Mouse (Mus musculus): ENCODE measurements around the gene Mapk8ip3. TPM values are rescaled to one million over a fixed set of nuclear protein-coding genes. Genes with fewer than 3 reads are reported as not detected.

Gene Mapk8ip3
- 100 to 1,000 TPM; 122 to 126 TPM for total RNA-seq (2023)

DNA sequence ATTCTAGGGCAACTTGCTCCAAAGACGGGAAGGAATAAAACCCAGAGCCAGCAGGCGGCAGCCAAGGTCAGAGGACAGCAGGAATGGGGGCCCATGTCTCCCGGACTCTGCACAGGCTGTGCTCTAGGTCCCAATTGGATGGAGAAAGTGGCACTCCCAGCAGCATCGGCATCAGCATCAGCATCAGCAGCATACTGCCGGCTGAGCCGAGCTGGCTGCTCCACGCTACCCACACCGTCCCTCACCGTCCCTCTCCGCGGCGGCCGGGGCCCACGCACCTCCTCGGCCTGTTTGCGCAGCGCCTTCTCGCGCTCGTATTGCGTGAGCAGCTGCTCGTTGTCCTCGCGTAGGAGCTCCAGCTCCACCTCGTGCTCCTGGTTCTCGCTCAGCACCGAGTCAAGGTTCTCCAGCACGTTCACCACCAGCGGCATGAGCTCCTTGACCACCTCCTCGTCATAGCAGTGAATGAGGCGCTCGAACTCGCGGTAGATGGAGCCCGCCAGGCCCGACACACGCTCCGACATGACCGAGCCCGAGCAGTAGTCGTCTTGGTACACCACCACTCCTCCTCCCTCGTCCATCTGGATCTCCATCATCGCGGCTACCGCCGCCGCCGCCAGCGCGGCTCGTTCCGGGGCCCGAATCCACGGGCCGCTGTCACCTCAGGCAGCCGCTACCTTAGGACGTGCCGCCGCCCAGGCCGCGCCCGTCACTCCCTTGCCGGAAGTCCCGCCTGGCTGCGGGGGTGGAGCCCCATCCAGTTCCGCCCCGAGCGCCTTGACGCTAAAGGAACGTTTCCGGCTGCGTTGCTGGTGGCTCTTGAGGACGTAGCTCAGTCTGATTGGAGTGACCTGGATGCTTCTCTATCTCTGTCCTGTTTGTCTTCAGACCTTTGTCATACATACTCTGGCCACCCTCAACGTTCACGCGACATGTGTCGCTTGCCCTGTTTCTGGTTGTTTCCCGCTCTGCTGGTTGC is at the start of gene Mapk8ip3:
TSS of gene Mapk8ip3 (minus strand) at position 719 of the 979 bp plus-strand sequence.

DNA sequence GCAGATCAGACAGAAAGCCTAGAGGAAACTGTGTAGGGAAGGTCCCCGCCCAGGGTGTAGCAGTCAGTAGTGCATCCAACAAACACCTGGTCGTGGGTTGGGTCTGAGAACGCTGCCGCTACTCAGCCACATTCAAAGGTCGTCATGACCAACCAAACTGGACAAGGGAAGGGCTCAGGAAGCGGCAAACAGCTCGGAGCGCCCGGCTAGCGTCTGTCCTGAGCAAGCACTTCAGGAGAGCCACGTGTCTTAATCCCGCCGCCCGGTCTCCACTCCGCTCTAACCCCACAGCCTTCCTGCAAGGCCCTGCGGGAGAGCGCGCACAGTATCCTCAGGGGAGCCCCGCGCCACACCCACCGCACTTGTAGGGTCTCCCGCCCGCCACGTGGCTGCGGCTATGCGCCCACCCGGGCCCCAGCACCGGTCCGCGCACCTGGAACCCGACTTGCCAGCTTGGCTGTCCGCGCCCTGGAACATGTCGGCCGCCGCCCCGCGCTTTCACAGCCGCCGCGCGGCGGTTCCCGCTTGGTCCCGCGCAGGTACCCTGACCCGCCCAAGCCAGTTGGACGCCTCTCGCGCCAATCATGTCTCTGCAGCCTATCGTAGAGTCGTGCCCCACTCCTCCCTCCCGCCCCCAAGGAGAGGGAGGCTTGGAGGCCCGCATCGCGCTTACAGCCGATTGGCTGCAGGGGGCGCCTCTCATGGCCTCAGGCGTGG is 23.5 kb upstream of the Mapk8ip3 start, which contains the start of gene Jpt2:
TSS of gene Jpt2 (minus strand) at position 555 of the 717 bp plus-strand sequence.

DNA sequence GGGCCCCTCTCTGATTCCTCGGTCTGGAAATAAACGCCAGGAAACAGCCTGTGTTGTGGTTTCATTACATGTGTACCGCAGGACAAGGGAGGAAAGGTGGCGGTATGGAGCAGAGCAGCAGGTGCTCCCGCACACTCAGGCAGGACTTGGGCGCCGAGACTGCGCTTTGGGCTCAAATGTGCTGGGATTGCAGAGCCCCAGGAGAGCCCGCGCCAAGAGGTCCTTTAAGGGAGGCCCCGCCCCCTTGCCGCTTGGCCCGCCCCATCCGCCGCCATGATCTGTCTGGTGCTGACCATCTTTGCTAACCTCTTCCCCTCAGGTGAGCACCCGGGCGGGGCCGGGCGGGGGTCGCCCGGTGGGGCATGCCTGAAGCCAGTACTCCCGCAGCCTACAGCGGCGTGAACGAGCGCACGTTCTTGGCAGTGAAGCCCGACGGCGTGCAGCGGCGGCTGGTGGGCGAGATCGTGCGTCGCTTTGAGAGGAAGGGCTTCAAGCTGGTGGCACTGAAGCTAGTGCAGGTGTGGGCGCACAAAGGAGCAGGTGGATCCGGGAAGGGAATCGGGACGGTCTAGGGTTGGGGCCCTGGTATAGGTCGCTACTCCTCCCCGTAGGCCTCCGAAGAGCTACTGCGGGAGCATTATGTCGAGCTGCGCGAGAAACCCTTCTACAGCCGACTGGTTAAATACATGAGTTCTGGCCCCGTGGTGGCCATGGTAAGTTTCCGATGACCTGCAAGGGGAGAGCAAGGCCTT is 40.4 kb downstream of the Mapk8ip3 start, which contains the start of gene Nme3:
TSS of gene Nme3 (plus strand) at position 260 of the 752 bp plus-strand sequence.

DNA sequence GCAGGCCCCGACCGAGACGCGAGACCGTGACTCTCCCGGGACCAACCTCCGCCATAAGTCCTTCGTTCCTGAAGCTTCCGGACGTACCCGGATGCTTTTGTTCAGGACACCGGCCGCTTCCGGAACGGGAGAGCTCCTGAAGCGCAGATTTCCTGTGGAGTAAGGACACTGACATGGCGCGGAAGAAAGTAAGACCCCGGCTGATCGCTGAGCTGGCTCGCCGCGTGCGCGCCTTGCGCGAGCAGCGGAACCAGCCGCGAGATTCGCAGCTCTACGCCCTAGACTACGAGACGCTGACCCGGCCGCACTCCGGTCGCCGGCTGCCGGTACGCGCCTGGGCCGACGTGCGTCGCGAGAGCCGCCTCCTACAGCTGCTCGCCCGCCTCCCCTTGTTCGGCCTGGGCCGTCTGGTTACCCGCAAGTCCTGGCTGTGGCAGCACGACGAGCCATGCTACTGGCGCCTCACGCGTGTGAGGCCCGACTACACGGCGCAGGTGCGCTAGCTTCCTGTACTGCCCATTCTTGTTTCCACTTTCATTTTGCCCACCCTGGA is 41.7 kb downstream of the Mapk8ip3 start, which contains the start of the genes Eme2 and Mrps34:
TSS of gene Eme2 (minus strand) at position 93 of the 553 bp plus-strand sequence.
TSS of gene Mrps34 (plus strand) at position 122 of the 553 bp plus-strand sequence.

DNA sequence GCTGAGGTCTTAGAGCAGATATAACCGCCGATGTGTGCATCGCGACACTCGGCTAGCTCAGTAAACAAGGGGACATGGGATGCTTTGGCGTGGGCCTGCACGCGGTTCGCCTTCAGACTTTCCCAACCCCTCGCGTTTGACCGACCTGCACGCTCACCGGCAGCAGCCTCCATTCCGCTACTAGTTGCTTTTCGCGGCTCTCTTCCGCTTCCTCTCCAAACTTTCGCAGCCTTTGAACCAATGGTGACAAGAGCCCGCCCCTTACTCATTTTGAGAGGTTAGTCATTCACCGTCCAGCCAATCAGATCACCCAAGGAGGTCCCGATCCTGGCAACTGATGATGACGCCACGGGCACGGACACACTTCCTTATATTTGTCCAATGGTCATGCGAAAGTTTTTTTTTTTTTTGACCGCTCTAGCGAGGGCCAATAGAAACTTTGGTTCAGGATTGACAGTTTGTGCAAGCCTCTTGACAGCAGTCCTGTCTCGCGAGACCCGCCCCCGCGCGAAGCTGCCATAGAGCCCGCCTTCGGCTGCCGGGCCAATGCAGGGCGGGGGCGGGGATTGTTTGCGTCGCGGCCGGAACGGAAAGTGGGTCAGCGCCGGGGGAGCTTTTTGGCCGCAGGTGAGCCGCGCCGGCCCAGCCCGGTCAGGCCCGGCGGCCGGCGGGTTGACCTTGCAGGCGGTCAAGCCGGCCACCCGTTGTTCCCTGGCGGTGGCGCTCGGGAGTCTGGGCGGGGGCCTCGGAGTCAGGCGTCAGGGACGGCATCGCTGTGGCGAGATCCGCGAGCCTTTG is 50.4 kb downstream of the Mapk8ip3 start, which contains the start of the genes Nubp2 and Spsb3:
TSS of gene Nubp2 (minus strand) at position 216 of the 798 bp plus-strand sequence.
TSS of gene Spsb3 (plus strand) at position 510 of the 798 bp plus-strand sequence.

DNA sequence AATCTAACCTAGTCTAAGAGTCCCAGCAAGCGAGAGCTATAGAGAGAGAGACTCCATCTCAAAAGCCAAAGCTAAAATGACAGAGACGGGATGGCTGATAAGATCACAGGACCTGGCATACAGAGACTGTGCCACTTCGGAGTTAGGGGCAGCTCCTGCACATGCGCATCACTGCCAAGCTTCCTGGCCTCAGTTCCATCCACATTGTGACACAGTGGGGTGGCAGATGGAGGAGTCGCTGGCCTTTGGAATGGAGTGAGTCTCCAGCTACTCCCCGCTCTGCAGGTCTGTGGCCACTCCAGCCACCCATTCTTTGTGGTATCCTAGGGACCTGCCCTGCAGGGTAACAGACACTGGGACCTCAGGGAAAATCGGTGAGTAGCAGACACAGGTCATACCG is 71.0 kb downstream of the Mapk8ip3 start, which contains the start of gene Igfals:
TSS of gene Igfals (plus strand) at position 222 of the 400 bp plus-strand sequence.

DNA sequence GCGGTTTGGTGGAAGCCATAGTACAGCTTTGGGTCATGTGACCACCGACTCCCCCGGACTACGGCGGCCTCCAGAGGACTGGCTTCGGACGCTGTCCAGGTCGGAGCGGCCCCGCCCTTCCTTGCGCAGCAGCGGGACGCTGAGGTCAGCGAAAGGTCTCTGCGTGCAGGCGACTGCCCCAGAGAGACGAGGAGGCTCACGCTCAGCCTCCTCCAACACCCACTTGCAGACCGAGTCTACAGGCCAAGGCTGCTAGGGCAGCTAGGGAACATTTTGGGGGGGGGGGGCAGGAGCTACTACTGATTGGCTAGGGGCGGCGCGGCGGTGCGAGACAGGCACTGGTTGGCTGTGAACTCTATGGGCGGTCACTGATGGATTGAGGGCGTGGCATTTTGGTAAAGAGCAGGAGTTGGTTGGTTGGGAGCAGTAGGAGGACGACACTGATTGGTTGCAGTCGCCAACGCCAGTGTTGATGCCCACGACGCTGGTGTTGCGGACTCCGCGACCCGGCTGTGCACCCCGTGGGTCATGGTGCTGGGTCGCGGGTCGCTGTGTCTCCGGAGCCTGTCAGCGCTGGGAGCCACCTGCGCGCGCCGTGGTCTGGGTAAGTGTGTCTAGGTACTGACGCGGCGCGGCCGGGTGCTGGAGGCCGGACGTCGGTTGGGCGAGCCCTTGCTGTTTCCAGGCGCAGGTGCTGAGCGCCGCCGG is 86.6 kb downstream of the Mapk8ip3 start, which contains the start of gene Fahd1:
TSS of gene Fahd1 (minus strand) at position 300 of the 708 bp plus-strand sequence.

Other genes starting within 250 kb of the Mapk8ip3 start
- not detected for gene Syngr3, start 247.0 kb downstream of the Mapk8ip3 start, total RNA-seq (2023)
- gene Gfer, start 240.8 kb downstream of the Mapk8ip3 start, total RNA-seq (2023): 10 to 100 TPM; 15.5 to 18.1 TPM
- gene Noxo1, start 240.7 kb downstream of the Mapk8ip3 start, total RNA-seq (2023): 1 to 10 TPM; 3.4 to 5.3 TPM
- 10 to 100 TPM; 16.1 to 22.1 TPM for gene Tbl3, start 229.3 kb downstream of the Mapk8ip3 start, total RNA-seq (2023)
- not detected for gene Rnf151, start 218.9 kb downstream of the Mapk8ip3 start, total RNA-seq (2023)
- gene Rps2, start 218.9 kb downstream of the Mapk8ip3 start, total RNA-seq (2023): 100 to 1,000 TPM; 714 to 754 TPM
- gene Ndufb10, start 212.5 kb downstream of the Mapk8ip3 start, total RNA-seq (2023): 100 to 1,000 TPM in 1 of 2 experiments, 10 to 100 TPM in 1; 70.4 to 102 TPM
- gene Rpl3l, start 209.2 kb downstream of the Mapk8ip3 start, total RNA-seq (2023): 1 to 10 TPM; 1.6 to 3.7 TPM
- gene Msrb1, start 200.3 kb downstream of the Mapk8ip3 start, total RNA-seq (2023): 100 to 1,000 TPM; 740 to 885 TPM
- gene Hs3st6, start 184.0 kb downstream of the Mapk8ip3 start, total RNA-seq (2023): not detected
- not detected for gene Meiob, start 132.7 kb downstream of the Mapk8ip3 start, total RNA-seq (2023)
- 10 to 100 TPM; 46.8 to 63.2 TPM for gene Hagh, start 96.8 kb downstream of the Mapk8ip3 start, total RNA-seq (2023)
- 1 to 10 TPM; 2.6 TPM for gene Fahd1, start 86.6 kb downstream of the Mapk8ip3 start, total RNA-seq (2023)
- 1 to 10 TPM in 1 of 2 experiments, under 1 TPM in 1; 0.84 to 1.5 TPM for gene Igfals, start 71.0 kb downstream of the Mapk8ip3 start, total RNA-seq (2023)
- gene Nubp2, start 50.6 kb downstream of the Mapk8ip3 start, total RNA-seq (2023): 10 to 100 TPM; 60.0 to 60.2 TPM
- 10 to 100 TPM; 26.4 to 26.5 TPM for gene Spsb3, start 50.3 kb downstream of the Mapk8ip3 start, total RNA-seq (2023)
- gene Eme2, start 41.9 kb downstream of the Mapk8ip3 start, total RNA-seq (2023): 10 to 100 TPM; 23.1 to 23.8 TPM
- gene Mrps34, start 41.9 kb downstream of the Mapk8ip3 start, total RNA-seq (2023): 10 to 100 TPM; 22.5 to 29.5 TPM
- 10 to 100 TPM; 23.7 to 24.7 TPM for gene Nme3, start 40.5 kb downstream of the Mapk8ip3 start, total RNA-seq (2023)
- 10 to 100 TPM; 21.5 to 28.3 TPM for gene Jpt2, start 23.7 kb upstream of the Mapk8ip3 start, total RNA-seq (2023)
- 10 to 100 TPM; 32.5 to 47.2 TPM for gene Cramp1l, start 78.8 kb upstream of the Mapk8ip3 start, total RNA-seq (2023)
- 10 to 100 TPM; 17.7 to 18.3 TPM for gene Ift140, start 79.1 kb upstream of the Mapk8ip3 start, total RNA-seq (2023)
- not detected for gene Tmem204, start 146.6 kb upstream of the Mapk8ip3 start, total RNA-seq (2023)
- 10 to 100 TPM; 14.6 to 15.3 TPM for gene Telo2, start 179.0 kb upstream of the Mapk8ip3 start, total RNA-seq (2023)
- gene Ptx4, start 183.8 kb upstream of the Mapk8ip3 start, total RNA-seq (2023): not detected
- 10 to 100 TPM; 36.7 to 44.1 TPM for gene Clcn7, start 196.4 kb upstream of the Mapk8ip3 start, total RNA-seq (2023)
- under 1 TPM in 1 of 2 experiments, not detected in 1; 0.39 TPM for gene Ccdc154, start 225.5 kb upstream of the Mapk8ip3 start, total RNA-seq (2023)
- gene Gm38655, start 238.5 kb upstream of the Mapk8ip3 start, total RNA-seq (2023): not detected
- 1 to 10 TPM; 7.7 to 7.8 TPM for gene BC003965, start 247.6 kb upstream of the Mapk8ip3 start, total RNA-seq (2023)

Measured in monocyte, adult 59 days (primary cell).